Comparison of ENCODE assay signal across 18 mouse cellular contexts in the genomic region with DNA sequence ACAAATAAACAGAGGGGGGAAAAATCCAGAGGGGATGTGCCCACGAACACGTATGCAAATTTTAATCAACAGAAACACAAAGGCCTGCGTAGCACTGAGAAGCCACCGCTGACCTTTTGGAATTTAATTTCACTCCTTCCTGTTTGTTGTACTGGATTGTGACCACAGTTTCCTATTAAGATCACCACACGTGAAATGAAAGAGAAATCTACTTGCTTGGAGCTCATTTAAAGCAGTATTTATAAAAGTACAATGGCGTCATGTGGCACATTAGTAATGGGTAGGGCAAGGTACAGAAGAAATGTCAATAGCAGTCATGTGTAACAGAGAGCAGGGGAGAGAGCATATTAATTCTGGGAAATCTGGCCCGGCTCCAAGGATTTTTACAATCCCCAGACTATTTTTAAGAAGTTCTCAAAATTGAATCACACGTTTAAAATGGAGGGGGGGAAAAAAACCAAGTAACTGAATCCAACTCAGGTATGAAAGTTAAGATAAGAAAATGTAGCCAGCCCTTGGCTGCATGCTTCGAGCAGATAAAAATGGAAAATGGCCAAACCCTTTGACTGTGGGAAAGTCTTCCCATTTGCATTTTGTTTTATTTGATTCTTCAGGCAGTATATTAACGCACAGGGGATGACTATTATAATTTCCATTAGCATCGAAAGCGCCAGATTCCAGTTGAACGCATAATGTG. TPM values are rescaled to one million over a fixed set of nuclear protein-coding genes. Genes with fewer than 3 reads are reported as not detected.
DNase-seq lines count a peak whose midpoint lies in the region; ATAC-seq and TF ChIP-seq lines count a peak whose summit lies in the region.
"Had no signal": no experiment of that assay in that cellular context is flagged by ENCODE, and none has a peak within 500 bp of the region (broad histone marks: within the 10 kb centered on the region; RNA-seq: fewer than 3 reads in every experiment).

No protein-coding gene starts in this region.

- H3K27me3 ChIP-seq in lung, embryonic 14.5 days (ENCODE audit: insufficient read depth, low read length), result no peaks in the 10 kb centered on the region
- H3K27me3 ChIP-seq in hindbrain, embryonic 15.5 days, result no peaks in the 10 kb centered on the region
- H3K27me3 ChIP-seq in midbrain, embryonic 16.5 days (ENCODE audit: control insufficient read depth, insufficient read depth, low read depth, low read length), result no peaks in the 10 kb centered on the region
- H3K27me3 ChIP-seq: megakaryocyte, embryonic 14.5 days; Patski had no signal

- no peaks in the 10 kb centered on the region for H3K36me3 ChIP-seq in lung, embryonic 14.5 days (ENCODE audit: insufficient read depth)
- H3K36me3 ChIP-seq in hindbrain, embryonic 15.5 days, result no peaks in the 10 kb centered on the region
- no peaks in the 10 kb centered on the region for H3K36me3 ChIP-seq in midbrain, embryonic 16.5 days (ENCODE audit: control insufficient read depth, insufficient read depth, low read length)
- H3K36me3 ChIP-seq: heart, embryonic 10.5 days had no signal

- ATAC-seq in cerebellum, adult (ENCODE audit: insufficient number of reproducible peaks, low FRiP score, low TSS enrichment), result no peak
- no peak for ATAC-seq in lung, embryonic 14.5 days (ENCODE audit: insufficient read depth)
- ATAC-seq in hindbrain, embryonic 15.5 days (ENCODE audit: low FRiP score, low read depth), result peak; percentile 69; the same call in 1 of the 2 replicates
- ATAC-seq in midbrain, embryonic 16.5 days, result peak; percentile 80; the same call in 1 of the 2 replicates
- ATAC-seq: Patski had no signal

- no peak for TF ChIP-seq CTCF in lung, embryonic 14.5 days (IDR thresholded peaks at IDR 0.05; ENCODE audit: low read depth)
- TF ChIP-seq CTCF in lung, adult 2 months (IDR thresholded peaks at IDR 0.05; ENCODE audit: insufficient read depth, low read length), result no peak

- no peak for TF ChIP-seq POLR2A in lung, adult 2 months (IDR thresholded peaks at IDR 0.05; ENCODE audit: borderline replicate concordance, extremely low read depth, low read depth, low read length)

- no peak overlapping the region for H3K4me2 ChIP-seq in lung, embryonic 14.5 days
- no peak overlapping the region for H3K4me2 ChIP-seq in hindbrain, embryonic 15.5 days
- no peak overlapping the region for H3K4me2 ChIP-seq in midbrain, embryonic 16.5 days (ENCODE audit: low read length)

- peak; percentile 18 to 25 for DNase-seq in cerebellum, postnatal 14 days
- DNase-seq in lung, embryonic 14.5 days, result peak; percentile 23
- no peak for DNase-seq in lung, adult 2 months
- DNase-seq in lung, postnatal 14 days, result no peak
- DNase-seq in neural tube, embryonic 10.5 days (ENCODE audit: extremely low spot score, low spot score), result no peak
- DNase-seq: cerebellum, adult 8-10 months; gastrocnemius, postnatal 14 days; kidney, adult 18-20 months had no signal

- WGBS in lung, embryonic 14.5 days, result 62% methylated on average over 13 of the region's 13 CpGs
- 65% methylated on average over 13 of the region's 13 CpGs for WGBS in lung, adult 2 months
- 31% methylated on average over 13 of the region's 13 CpGs for WGBS in hindbrain, embryonic 15.5 days
- WGBS in midbrain, embryonic 16.5 days, result 29% methylated on average over 13 of the region's 13 CpGs

- H3K4me1 ChIP-seq in lung, embryonic 14.5 days (ENCODE audit: insufficient read depth), result no peaks in the 10 kb centered on the region
- H3K4me1 ChIP-seq in lung, adult 2 months (ENCODE audit: control insufficient read depth, insufficient read depth, low read length), result no peaks in the 10 kb centered on the region
- peaks cover 7% of the 10 kb centered on the region; the same call in 1 of the 2 replicates for H3K4me1 ChIP-seq in hindbrain, embryonic 15.5 days (replicated peaks)
- H3K4me1 ChIP-seq in midbrain, embryonic 16.5 days (ENCODE audit: control insufficient read depth, insufficient read depth, low read length), result peaks cover 4% of the 10 kb centered on the region; the same call in 1 of the 2 replicates
- H3K4me1 ChIP-seq: heart, embryonic 10.5 days; megakaryocyte, embryonic 14.5 days had no signal

- no peak overlapping the region for H3K27ac ChIP-seq in lung, embryonic 14.5 days (ENCODE audit: low read depth)
- no peak overlapping the region for H3K27ac ChIP-seq in hindbrain, embryonic 15.5 days (replicated peaks)
- peak overlapping the region; percentile 49; the same call in 1 of the 2 replicates for H3K27ac ChIP-seq in midbrain, embryonic 16.5 days (ENCODE audit: low read length)
- H3K27ac ChIP-seq: heart, embryonic 10.5 days had no signal

- H3K9me3 ChIP-seq in lung, embryonic 14.5 days (ENCODE audit: low read depth, low read length), result no peaks in the 10 kb centered on the region
- no peaks in the 10 kb centered on the region for H3K9me3 ChIP-seq in hindbrain, embryonic 15.5 days
- H3K9me3 ChIP-seq in midbrain, embryonic 16.5 days (replicated peaks; ENCODE audit: control insufficient read depth, low read length, poor library complexity, severe bottlenecking), result no peaks in the 10 kb centered on the region
- H3K9me3 ChIP-seq: heart, embryonic 10.5 days; megakaryocyte, embryonic 14.5 days had no signal

- no peak overlapping the region for H3K4me3 ChIP-seq in lung, embryonic 14.5 days (ENCODE audit: low read depth, low read length)
- no peak overlapping the region for H3K4me3 ChIP-seq in lung, adult 2 months (replicated peaks; ENCODE audit: extremely low read depth, low read depth, low read length)
- H3K4me3 ChIP-seq in hindbrain, embryonic 15.5 days, result no peak overlapping the region
- no peak overlapping the region for H3K4me3 ChIP-seq in midbrain, embryonic 16.5 days (ENCODE audit: low read depth, low read length)
- H3K4me3 ChIP-seq: heart, embryonic 10.5 days; megakaryocyte, embryonic 14.5 days had no signal

- H3K9ac ChIP-seq in lung, embryonic 14.5 days, result no peak overlapping the region
- no peak overlapping the region for H3K9ac ChIP-seq in hindbrain, embryonic 15.5 days
- no peak overlapping the region for H3K9ac ChIP-seq in midbrain, embryonic 16.5 days (ENCODE audit: low read depth, low read length)

RNA-seq across cellular contexts. Expression of gene Csnka2ip, which starts 47.5 kb away (rescaled TPM):
- polyA plus RNA-seq in lung, embryonic 14.5 days (2014; fragmentation: Nextera tagmentation; extraction: Ambion mirVana), result not detected in 2 replicates
- not detected in 2 replicates for polyA plus RNA-seq in lung, adult 2 months (2012; rRNA removed)
- polyA plus RNA-seq in hindbrain, embryonic 15.5 days (2015; fragmentation: Nextera tagmentation; extraction: Ambion mirVana), result not detected in 2 replicates
- not detected in 2 replicates for polyA plus RNA-seq in midbrain, embryonic 16.5 days (2015; fragmentation: Nextera tagmentation; extraction: Ambion mirVana)
- polyA plus RNA-seq: embryonic facial prominence, embryonic 11.5 days; heart, embryonic 10.5 days; liver, embryonic 16.5 days; neural tube, embryonic 14.5 days; Patski; spleen, adult 2 months had no signal

Comparison
In these comparisons a context has a peak if more than half of its experiments do, and no peak if none do; other contexts are left out.
1. DNase-seq: peak in cerebellum, postnatal 14 days (2 of 2) and lung, embryonic 14.5 days (single experiment); none in lung, adult 2 months (single experiment), lung, postnatal 14 days (single experiment) and neural tube, embryonic 10.5 days (single experiment).
2. ATAC-seq: peak in hindbrain, embryonic 15.5 days (single experiment) and midbrain, embryonic 16.5 days (single experiment); none in cerebellum, adult (single experiment) and lung, embryonic 14.5 days (single experiment).